11 mouse cellular contexts compared by ENCODE assay signal in genomic region chr14:11709798-11710197, GRCm38 (mm10).
DNase-seq lines count a peak whose midpoint lies in the region; ATAC-seq and TF ChIP-seq lines count a peak whose summit lies in the region.
"Had no signal": no experiment of that assay in that cellular context is flagged by ENCODE, and none has a peak within 500 bp of the region (broad histone marks: within the 10 kb centered on the region; RNA-seq: fewer than 3 reads in every experiment).

No protein-coding gene starts in this region.

- H3K4me3 ChIP-seq in gastrocnemius, adult 2 months: no peak overlapping the region
- H3K4me3 ChIP-seq in limb, embryonic 14.5 days (replicated peaks; ENCODE audit: low read length): no peak overlapping the region
- H3K4me3 ChIP-seq in limb, embryonic 10.5 days: no peak overlapping the region
- H3K4me3 ChIP-seq in forebrain, embryonic 13.5 days: no peak overlapping the region
- H3K4me3 ChIP-seq: embryonic facial prominence, embryonic 13.5 days; heart, embryonic 13.5 days had no signal

- no peak overlapping the region for H3K9ac ChIP-seq in limb, embryonic 14.5 days (ENCODE audit: low read depth, low read length, severe bottlenecking)
- H3K9ac ChIP-seq in forebrain, embryonic 13.5 days: no peak overlapping the region
- H3K9ac ChIP-seq: embryonic facial prominence, embryonic 13.5 days; heart, embryonic 13.5 days had no signal

- no peaks in the 10 kb centered on the region for H3K27me3 ChIP-seq in limb, embryonic 14.5 days (ENCODE audit: control insufficient read depth, insufficient read depth, low read length)
- no peaks in the 10 kb centered on the region for H3K27me3 ChIP-seq in limb, embryonic 10.5 days (ENCODE audit: low read depth, poor library complexity, severe bottlenecking)
- no peaks in the 10 kb centered on the region for H3K27me3 ChIP-seq in forebrain, embryonic 13.5 days
- H3K27me3 ChIP-seq: embryonic facial prominence, embryonic 13.5 days; heart, embryonic 13.5 days had no signal

- TF ChIP-seq POLR2A in limb, embryonic 14.5 days (IDR thresholded peaks at IDR 0.05; ENCODE audit: borderline replicate concordance, extremely low read depth, insufficient read depth, insufficient read length): no peak

- ATAC-seq in limb, embryonic 14.5 days (ENCODE audit: low FRiP score, low read depth): no peak
- peak; percentile 66 for ATAC-seq in forebrain, embryonic 13.5 days

- DNase-seq in gastrocnemius, adult 2 months: peak; percentile 38
- DNase-seq in gastrocnemius, adult 8-10 months (ENCODE audit: low spot score in 2 of 2): no peak
- DNase-seq in limb, embryonic 14.5 days (ENCODE audit: low spot score): peak; percentile 30
- DNase-seq in limb, embryonic 10.5 days (ENCODE audit: low spot score): no peak
- DNase-seq in brain, embryonic 18.5 days (ENCODE audit: low read depth, low spot score): peak; percentile 40
- DNase-seq in thymus, postnatal 0 days (ENCODE audit: low spot score): no peak
- DNase-seq in embryo, embryonic 9.5 days (ENCODE audit: extremely low spot score): no peak

- no peak overlapping the region for H3K27ac ChIP-seq in gastrocnemius, adult 2 months
- H3K27ac ChIP-seq in limb, embryonic 14.5 days (replicated peaks; ENCODE audit: low read depth, low read length): no peak overlapping the region
- H3K27ac ChIP-seq in limb, embryonic 10.5 days: no peak overlapping the region
- no peak overlapping the region for H3K27ac ChIP-seq in forebrain, embryonic 13.5 days
- H3K27ac ChIP-seq: embryonic facial prominence, embryonic 13.5 days; heart, embryonic 13.5 days; macrophage had no signal

- no peak for TF ChIP-seq CTCF in gastrocnemius, adult 2 months (IDR thresholded peaks at IDR 0.05)

- no peaks in the 10 kb centered on the region for H3K9me3 ChIP-seq in limb, embryonic 14.5 days (ENCODE audit: control insufficient read depth, low read length)
- no peaks in the 10 kb centered on the region for H3K9me3 ChIP-seq in limb, embryonic 10.5 days (replicated peaks)
- no peaks in the 10 kb centered on the region; the same call in 1 of the 2 replicates for H3K9me3 ChIP-seq in forebrain, embryonic 13.5 days (replicated peaks)
- H3K9me3 ChIP-seq: embryonic facial prominence, embryonic 13.5 days had no signal

- H3K4me1 ChIP-seq in limb, embryonic 14.5 days (ENCODE audit: control insufficient read depth, insufficient read depth, low read length): peaks cover 8% of the 10 kb centered on the region
- H3K4me1 ChIP-seq in limb, embryonic 10.5 days: peaks cover 25% of the 10 kb centered on the region
- peaks cover 32% of the 10 kb centered on the region for H3K4me1 ChIP-seq in forebrain, embryonic 13.5 days

- no peak overlapping the region for H3K4me2 ChIP-seq in limb, embryonic 14.5 days (replicated peaks; ENCODE audit: low read depth, low read length, severe bottlenecking)
- H3K4me2 ChIP-seq in forebrain, embryonic 13.5 days: no peak overlapping the region
- H3K4me2 ChIP-seq: embryonic facial prominence, embryonic 13.5 days; heart, embryonic 13.5 days had no signal

- WGBS in limb, embryonic 14.5 days: 39% methylated on average over 8 of the region's 8 CpGs
- WGBS in limb, embryonic 10.5 days: 95% methylated on average over 8 of the region's 8 CpGs
- WGBS in forebrain, embryonic 13.5 days: 10% methylated on average over 8 of the region's 8 CpGs

- H3K36me3 ChIP-seq in limb, embryonic 14.5 days (ENCODE audit: control insufficient read depth, insufficient read depth, low read length): no peaks in the 10 kb centered on the region
- H3K36me3 ChIP-seq in limb, embryonic 10.5 days: peaks cover 3% of the 10 kb centered on the region; the same call in 1 of the 2 replicates
- no peaks in the 10 kb centered on the region for H3K36me3 ChIP-seq in forebrain, embryonic 13.5 days (ENCODE audit: poor library complexity, severe bottlenecking)
- H3K36me3 ChIP-seq: embryonic facial prominence, embryonic 13.5 days; heart, embryonic 13.5 days had no signal

- intact Hi-C loops in gastrocnemius, adult 2 months (cut with DNase I): no loop called here

Comparison
In these comparisons a context has a peak if more than half of its experiments do, and no peak if none do; other contexts are left out.
1. DNase-seq: peak in gastrocnemius, adult 2 months (single experiment), limb, embryonic 14.5 days (single experiment) and brain, embryonic 18.5 days (single experiment); none in gastrocnemius, adult 8-10 months (0 of 2), limb, embryonic 10.5 days (single experiment), thymus, postnatal 0 days (single experiment) and embryo, embryonic 9.5 days (single experiment).